Mouse (Mus musculus) adrenal gland, postnatal 25 days (tissue): ENCODE data around the gene Runx3. TPM values are rescaled to one million over a fixed set of nuclear protein-coding genes. Genes with fewer than 3 reads are reported as not detected.

Experiments
- DNase-seq: peaks from one replicate; pipeline ENCODE4 v3.0.0; 2021; ENCODE audit warnings: mixed read lengths
- total RNA-seq: library from RNA; stranded (reverse); gene quantifications from 2 replicates; pipeline ENCODE4 v1.2.3, GENCODE M21; 2021

Gene Runx3
- total RNA-seq, 1 experiment from 2014 or later, result 1.0 TPM

GRCm38 (mm10) chr4:135223808-135224207 is 103.4 kb downstream of the Runx3 start:
- DNase-seq, result no peak

- no peak for DNase-seq
Observed at GRCm38 (mm10) chr4:135226008-135226667, 105.7 kb downstream of the Runx3 start.

Other genes with a start within 250 kb of the Runx3 start
- gene Tmem50a, start 205.6 kb upstream of the Runx3 start, total RNA-seq, result 337 and 444 TPM in 2 replicates
- gene Rsrp1, start 197.1 kb upstream of the Runx3 start, total RNA-seq, result 603 and 640 TPM in 2 replicates
- gene Syf2, start 189.8 kb upstream of the Runx3 start, total RNA-seq, result 109 TPM in 2 replicates
- 65.5 and 72.8 TPM in 2 replicates for gene Clic4, start 152.2 kb downstream of the Runx3 start, total RNA-seq
- 133 and 151 TPM in 2 replicates for gene Srrm1, start 232.7 kb downstream of the Runx3 start, total RNA-seq